Mouse (Mus musculus): Measurements from ENCODE around the gene Afg1l. TPM values are rescaled to one million over a fixed set of nuclear protein-coding genes. Genes with fewer than 3 reads are reported as not detected.

Gene Afg1l
- polyA plus RNA-seq, 1 experiment from 2014 or later: 2.9 TPM

DNA sequence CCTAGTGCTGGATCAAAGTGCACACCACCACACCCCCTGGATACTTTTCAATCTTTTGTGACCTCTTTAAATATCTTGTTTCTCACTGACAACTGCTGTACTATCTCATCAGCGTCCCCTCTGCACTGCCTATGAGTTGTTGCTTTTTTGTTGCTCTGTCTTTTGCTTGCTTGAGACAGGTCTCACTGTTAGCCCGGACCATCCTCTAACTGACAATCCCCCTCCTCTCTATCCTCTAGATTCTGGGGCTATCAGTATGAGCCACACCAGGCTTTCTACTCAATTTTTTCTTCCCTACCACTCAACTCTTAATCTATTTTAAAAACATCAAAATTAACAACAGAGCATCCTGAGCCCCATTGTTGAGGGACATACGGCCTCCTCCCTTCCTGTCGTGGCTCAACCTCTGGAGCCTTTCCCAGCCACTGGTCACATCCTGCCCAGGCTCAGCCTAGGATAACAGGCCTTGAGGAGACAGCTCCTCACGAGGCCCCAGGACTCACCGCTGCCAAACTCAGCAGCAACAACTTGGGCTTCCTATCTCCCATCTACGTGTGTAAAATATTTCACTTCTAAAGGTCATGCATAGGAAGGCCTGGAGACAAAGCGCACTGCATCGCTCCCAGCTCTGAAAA lies 20.7 kb downstream of the Afg1l start:
- Histone ChIP-seq H3K9ac (ENCODE audit: low read depth, low read length) (no peak overlapping the region), H3K4me2 (ENCODE audit: low read depth, low read length) (no peak overlapping the region), H3K36me3 (ENCODE audit: control insufficient read depth, insufficient read depth) (no peaks in the 10 kb centered on the region; the same call in 1 of the 2 replicates), H3K27me3 (ENCODE audit: control insufficient read depth, insufficient read depth, low read depth, low read length) (no peaks in the 10 kb centered on the region), H3K9me3 (replicated peaks; ENCODE audit: control insufficient read depth, low read length) (no peaks in the 10 kb centered on the region; the same call in 1 of the 2 replicates), H3K4me3 (ENCODE audit: low read depth, low read length) (no peak overlapping the region), H3K27ac (ENCODE audit: low read length) (no peak overlapping the region), H3K4me1 (ENCODE audit: control insufficient read depth, low read depth, low read length) (no peaks in the 10 kb centered on the region)
- peak; percentile 43; the same call in 1 of the 2 replicates for ATAC-seq (ENCODE audit: low read depth)
- 55% methylated on average over 9 of the region's 9 CpGs for WGBS (ENCODE audit: insufficient replicate concordance)

DNA sequence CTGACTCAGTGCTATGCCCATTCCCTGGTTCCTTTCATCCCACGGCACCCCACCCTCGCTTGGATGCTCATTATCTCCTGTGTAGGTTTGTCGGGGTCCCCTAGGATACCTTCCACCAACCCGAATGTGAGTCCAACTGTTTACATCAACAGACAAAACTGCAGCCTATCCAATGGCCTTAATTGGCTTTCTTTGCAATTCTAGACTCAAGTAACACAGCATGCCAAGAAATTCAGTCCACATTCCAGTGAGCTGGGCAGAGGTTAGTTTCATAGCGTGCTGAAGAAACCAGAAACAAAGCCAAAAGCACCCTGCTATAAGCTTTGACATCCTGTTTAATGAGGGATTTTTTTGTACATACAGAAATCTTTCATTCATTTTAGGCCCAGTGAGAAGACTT lies 22.4 kb downstream of the Afg1l start:
- H3K27ac ChIP-seq (ENCODE audit: low read length): no peak overlapping the region
- WGBS (ENCODE audit: insufficient replicate concordance): 68% methylated on average over 5 of the region's 5 CpGs
- H3K4me3 ChIP-seq (ENCODE audit: low read depth, low read length): no peak overlapping the region

GRCm38 (mm10) chr10:42454690-42455089 lies 23.7 kb downstream of the Afg1l start:
- H3K27me3 ChIP-seq (ENCODE audit: control insufficient read depth, insufficient read depth, low read depth, low read length): no peaks in the 10 kb centered on the region
- H3K9ac ChIP-seq (ENCODE audit: low read depth, low read length): no peak overlapping the region
- no peaks in the 10 kb centered on the region; the same call in 1 of the 2 replicates for H3K36me3 ChIP-seq (ENCODE audit: control insufficient read depth, insufficient read depth)
- H3K4me1 ChIP-seq (ENCODE audit: control insufficient read depth, low read depth, low read length): no peaks in the 10 kb centered on the region
- 73% methylated on average over 6 of the region's 6 CpGs for WGBS (ENCODE audit: insufficient replicate concordance)
- no peak overlapping the region for H3K4me2 ChIP-seq (ENCODE audit: low read depth, low read length)
- H3K27ac ChIP-seq (ENCODE audit: low read length): no peak overlapping the region
- H3K4me3 ChIP-seq (ENCODE audit: low read depth, low read length): no peak overlapping the region
- no peaks in the 10 kb centered on the region; the same call in 1 of the 2 replicates for H3K9me3 ChIP-seq (replicated peaks; ENCODE audit: control insufficient read depth, low read length)
- ATAC-seq (ENCODE audit: low read depth): no peak

More for the DNA sequence above, 22.4 kb downstream of the Afg1l start:
- Histone ChIP-seq H3K4me2 (ENCODE audit: low read depth, low read length) (no peak overlapping the region), H3K9me3 (replicated peaks; ENCODE audit: control insufficient read depth, low read length) (no peaks in the 10 kb centered on the region; the same call in 1 of the 2 replicates), H3K9ac (ENCODE audit: low read depth, low read length) (no peak overlapping the region), H3K36me3 (ENCODE audit: control insufficient read depth, insufficient read depth) (no peaks in the 10 kb centered on the region; the same call in 1 of the 2 replicates), H3K27me3 (ENCODE audit: control insufficient read depth, insufficient read depth, low read depth, low read length) (no peaks in the 10 kb centered on the region), H3K4me1 (ENCODE audit: control insufficient read depth, low read depth, low read length) (no peaks in the 10 kb centered on the region)
- no peak for ATAC-seq (ENCODE audit: low read depth)

DNA sequence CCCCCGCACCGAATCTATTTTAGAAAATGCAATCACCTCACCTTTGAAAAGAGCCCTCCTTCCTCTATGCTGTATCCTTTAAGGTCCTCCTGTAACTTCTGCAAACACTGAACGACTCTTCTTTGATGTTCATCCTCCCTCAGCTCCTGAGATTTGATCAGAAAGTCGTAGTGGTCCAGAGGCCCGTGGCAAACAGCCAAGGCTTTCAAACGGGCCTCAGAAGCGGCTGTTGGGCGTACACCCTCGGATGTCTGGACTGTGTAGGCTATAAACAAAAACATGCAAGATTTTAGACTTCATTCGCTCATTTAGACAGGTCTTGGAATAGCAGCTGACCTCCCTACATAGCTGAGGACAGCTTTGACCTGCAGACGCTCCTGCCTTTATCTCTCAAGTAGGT lies 24.1 kb downstream of the Afg1l start:
- Histone ChIP-seq H3K9me3 (replicated peaks; ENCODE audit: control insufficient read depth, low read length) (no peaks in the 10 kb centered on the region; the same call in 1 of the 2 replicates), H3K4me2 (ENCODE audit: low read depth, low read length) (no peak overlapping the region), H3K36me3 (ENCODE audit: control insufficient read depth, insufficient read depth) (no peaks in the 10 kb centered on the region), H3K27me3 (ENCODE audit: control insufficient read depth, insufficient read depth, low read depth, low read length) (no peaks in the 10 kb centered on the region), H3K4me1 (ENCODE audit: control insufficient read depth, low read depth, low read length) (no peaks in the 10 kb centered on the region), H3K4me3 (ENCODE audit: low read depth, low read length) (no peak overlapping the region), H3K27ac (ENCODE audit: low read length) (no peak overlapping the region), H3K9ac (ENCODE audit: low read depth, low read length) (no peak overlapping the region)
- WGBS (ENCODE audit: insufficient replicate concordance): 70% methylated on average over 11 of the region's 11 CpGs
- no peak for ATAC-seq (ENCODE audit: low read depth)

DNA sequence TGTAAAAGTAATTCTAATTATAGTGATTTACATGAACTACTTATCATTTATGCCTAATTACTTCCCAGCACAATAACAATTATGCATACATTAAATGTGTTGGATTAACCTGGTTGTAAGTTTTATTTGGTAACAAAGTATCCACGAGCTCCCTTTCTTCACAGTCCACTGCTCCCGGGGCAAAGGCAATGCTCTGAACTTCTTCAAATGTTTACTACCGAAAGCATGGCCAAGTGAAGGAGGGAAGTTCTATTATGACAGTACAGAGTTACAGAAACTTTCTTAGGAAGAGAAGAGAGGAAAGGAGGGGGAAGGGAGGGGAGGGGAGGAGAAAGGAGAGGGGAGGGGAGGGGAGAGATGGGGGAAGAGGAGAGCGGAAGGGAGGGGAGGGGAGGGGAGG lies 28.7 kb downstream of the Afg1l start:
- WGBS (ENCODE audit: insufficient replicate concordance): 55% methylated on average over 3 of the region's 4 CpGs
- no peak for ATAC-seq (ENCODE audit: low read depth)
- Histone ChIP-seq H3K27ac (ENCODE audit: low read length) (no peak overlapping the region), H3K9me3 (replicated peaks; ENCODE audit: control insufficient read depth, low read length) (no peaks in the 10 kb centered on the region), H3K9ac (ENCODE audit: low read depth, low read length) (no peak overlapping the region), H3K27me3 (ENCODE audit: control insufficient read depth, insufficient read depth, low read depth, low read length) (no peaks in the 10 kb centered on the region), H3K36me3 (ENCODE audit: control insufficient read depth, insufficient read depth) (no peaks in the 10 kb centered on the region), H3K4me2 (ENCODE audit: low read depth, low read length) (no peak overlapping the region), H3K4me1 (ENCODE audit: control insufficient read depth, low read depth, low read length) (no peaks in the 10 kb centered on the region), H3K4me3 (ENCODE audit: low read depth, low read length) (no peak overlapping the region)

DNA sequence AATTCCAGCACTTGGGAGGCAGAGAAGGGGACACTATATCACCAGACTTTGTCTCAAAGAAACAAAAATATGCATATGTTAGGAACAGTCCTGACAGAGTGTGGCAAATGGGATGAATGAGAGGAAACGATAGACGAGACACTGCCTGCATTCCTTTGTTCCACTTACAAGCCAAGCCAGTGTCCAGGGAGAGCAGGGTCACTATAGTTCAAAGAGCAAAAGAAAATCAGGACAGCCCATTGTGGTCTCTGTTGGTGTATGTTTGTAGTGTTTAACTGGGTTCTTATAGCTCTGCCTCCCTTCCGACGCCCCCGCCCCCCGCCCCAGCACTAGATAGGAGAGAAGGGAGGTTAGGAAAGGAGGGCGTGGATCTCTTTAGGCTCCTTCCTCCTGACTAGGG lies 30.0 kb downstream of the Afg1l start:
- 80% methylated on average over 7 of the region's 7 CpGs for WGBS (ENCODE audit: insufficient replicate concordance)
- H3K4me3 ChIP-seq (ENCODE audit: low read depth, low read length): no peak overlapping the region
- H3K9ac ChIP-seq (ENCODE audit: low read depth, low read length): no peak overlapping the region
- no peak overlapping the region for H3K4me2 ChIP-seq (ENCODE audit: low read depth, low read length)
- no peak for ATAC-seq (ENCODE audit: low read depth)
- H3K27me3 ChIP-seq (ENCODE audit: control insufficient read depth, insufficient read depth, low read depth, low read length): no peaks in the 10 kb centered on the region
- no peaks in the 10 kb centered on the region for H3K36me3 ChIP-seq (ENCODE audit: control insufficient read depth, insufficient read depth)
- no peaks in the 10 kb centered on the region for H3K4me1 ChIP-seq (ENCODE audit: control insufficient read depth, low read depth, low read length)
- no peak overlapping the region for H3K27ac ChIP-seq (ENCODE audit: low read length)
- no peaks in the 10 kb centered on the region for H3K9me3 ChIP-seq (replicated peaks; ENCODE audit: control insufficient read depth, low read length)

GRCm38 (mm10) chr10:42446145-42446544 lies 32.2 kb downstream of the Afg1l start:
- Histone ChIP-seq H3K4me1 (ENCODE audit: control insufficient read depth, low read depth, low read length) (no peaks in the 10 kb centered on the region), H3K4me3 (ENCODE audit: low read depth, low read length) (no peak overlapping the region), H3K4me2 (ENCODE audit: low read depth, low read length) (no peak overlapping the region), H3K36me3 (ENCODE audit: control insufficient read depth, insufficient read depth) (no peaks in the 10 kb centered on the region), H3K9ac (ENCODE audit: low read depth, low read length) (no peak overlapping the region), H3K9me3 (replicated peaks; ENCODE audit: control insufficient read depth, low read length) (no peaks in the 10 kb centered on the region), H3K27ac (ENCODE audit: low read length) (no peak overlapping the region), H3K27me3 (ENCODE audit: control insufficient read depth, insufficient read depth, low read depth, low read length) (no peaks in the 10 kb centered on the region)
- 57% methylated on average over 9 of the region's 9 CpGs for WGBS (ENCODE audit: insufficient replicate concordance)
- ATAC-seq (ENCODE audit: low read depth): no peak

GRCm38 (mm10) chr10:42436842-42437805 lies 41.2 kb downstream of the Afg1l start:
- no peak for ATAC-seq (ENCODE audit: low read depth)
- Histone ChIP-seq H3K9ac (ENCODE audit: low read depth, low read length) (no peak overlapping the region), H3K27ac (ENCODE audit: low read length) (no peak overlapping the region), H3K36me3 (ENCODE audit: control insufficient read depth, insufficient read depth) (no peaks in the 10 kb centered on the region), H3K27me3 (ENCODE audit: control insufficient read depth, insufficient read depth, low read depth, low read length) (no peaks in the 10 kb centered on the region), H3K4me3 (ENCODE audit: low read depth, low read length) (no peak overlapping the region), H3K9me3 (replicated peaks; ENCODE audit: control insufficient read depth, low read length) (no peaks in the 10 kb centered on the region), H3K4me1 (ENCODE audit: control insufficient read depth, low read depth, low read length) (no peaks in the 10 kb centered on the region), H3K4me2 (ENCODE audit: low read depth, low read length) (no peak overlapping the region)
- WGBS (ENCODE audit: insufficient replicate concordance): 66% methylated on average over 5 of the region's 5 CpGs

All from liver, embryonic 16.5 days (tissue).